Mouse (Mus musculus): ENCODE data around the gene Nxph3.

DNA sequence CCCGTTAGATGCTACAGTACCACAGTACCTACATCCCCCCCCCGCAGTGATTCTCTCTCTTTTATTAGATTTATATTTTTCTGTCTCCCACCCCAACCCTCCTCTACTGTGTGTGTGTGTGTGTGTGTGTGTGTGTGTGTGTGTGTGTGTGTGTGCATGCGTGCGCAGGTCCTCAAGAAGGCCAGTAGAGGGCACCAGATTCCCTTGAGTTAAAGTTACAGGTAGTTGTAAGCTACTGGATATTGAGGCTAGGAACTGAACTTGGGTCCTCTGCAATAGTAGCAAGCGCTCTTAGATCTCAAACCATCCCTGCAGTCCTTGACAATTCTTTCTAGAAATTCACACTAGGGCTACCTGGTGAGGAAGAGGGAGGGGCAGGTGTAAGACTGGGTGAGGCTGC lies 49.5 kb upstream of the Nxph3 start:
- TF ChIP-seq CTCF (IDR thresholded peaks at IDR 0.05; ENCODE audit: low read depth, low read length) = no peak
- TF ChIP-seq GATA1 (IDR thresholded peaks at IDR 0.05; ENCODE audit: borderline replicate concordance, low read length) = no peak

All from G1E (cell line).